Mouse (Mus musculus): ENCODE data around the gene Epc2. TPM values are rescaled to one million over a fixed set of nuclear protein-coding genes. Genes with fewer than 3 reads are reported as not detected.

Epc2 gene
- polyA plus RNA-seq, 1 experiment from 2014 or later, result 3.7 TPM

- Histone ChIP-seq H3K4me1 (replicated peaks; ENCODE audit: control insufficient read depth, insufficient read depth, low read length) (peaks cover 4% of the 10 kb centered on the region; the same call in 1 of the 2 replicates), H3K27ac (ENCODE audit: low read depth, low read length) (no peak overlapping the region), H3K9me3 (ENCODE audit: control insufficient read depth) (no peaks in the 10 kb centered on the region), H3K4me2 (replicated peaks; ENCODE audit: low read depth) (no peak overlapping the region), H3K4me3 (ENCODE audit: low read depth, low read length) (no peak overlapping the region), H3K36me3 (ENCODE audit: control insufficient read depth, insufficient read depth) (no peaks in the 10 kb centered on the region), H3K27me3 (replicated peaks; ENCODE audit: control insufficient read depth, insufficient read depth, low read length) (no peaks in the 10 kb centered on the region), H3K9ac (ENCODE audit: low read depth, low read length) (no peak overlapping the region)
- no peak for ATAC-seq
- WGBS, result 79% methylated on average over 1 of the region's 1 CpGs
- TF ChIP-seq CTCF (IDR thresholded peaks at IDR 0.05; ENCODE audit: low read depth), result no peak
These were observed 15.8 kb downstream of the Epc2 start for GRCm38 (mm10) chr2:49467038-49467437.

GRCm38 (mm10) chr2:49471188-49471587 is 19.9 kb downstream of the Epc2 start:
- no peak for TF ChIP-seq CTCF (IDR thresholded peaks at IDR 0.05; ENCODE audit: low read depth)
- no peak overlapping the region for H3K27ac ChIP-seq (ENCODE audit: low read depth, low read length)
- WGBS, result 65% methylated on average over 3 of the region's 3 CpGs

GRCm38 (mm10) chr2:49471641-49472355 is 20.5 kb downstream of the Epc2 start:
- 45% methylated on average over 5 of the region's 5 CpGs for WGBS
- peaks cover 7% of the 10 kb centered on the region; the same call in 1 of the 2 replicates for H3K4me1 ChIP-seq (replicated peaks; ENCODE audit: control insufficient read depth, insufficient read depth, low read length)
- no peak overlapping the region for H3K4me2 ChIP-seq (replicated peaks; ENCODE audit: low read depth)
- H3K27me3 ChIP-seq (replicated peaks; ENCODE audit: control insufficient read depth, insufficient read depth, low read length), result no peaks in the 10 kb centered on the region
- no peak overlapping the region for H3K27ac ChIP-seq (ENCODE audit: low read depth, low read length)
- no peaks in the 10 kb centered on the region for H3K9me3 ChIP-seq (ENCODE audit: control insufficient read depth)
- no peak for TF ChIP-seq CTCF (IDR thresholded peaks at IDR 0.05; ENCODE audit: low read depth)
- no peak for ATAC-seq
- no peak overlapping the region for H3K9ac ChIP-seq (ENCODE audit: low read depth, low read length)
- H3K4me3 ChIP-seq (ENCODE audit: low read depth, low read length), result no peak overlapping the region
- no peaks in the 10 kb centered on the region for H3K36me3 ChIP-seq (ENCODE audit: control insufficient read depth, insufficient read depth)

More at GRCm38 (mm10) chr2:49471188-49471587, 19.9 kb downstream of the Epc2 start:
- Histone ChIP-seq H3K9me3 (ENCODE audit: control insufficient read depth) (no peaks in the 10 kb centered on the region), H3K4me1 (replicated peaks; ENCODE audit: control insufficient read depth, insufficient read depth, low read length) (peaks cover 7% of the 10 kb centered on the region; the same call in 1 of the 2 replicates), H3K27me3 (replicated peaks; ENCODE audit: control insufficient read depth, insufficient read depth, low read length) (no peaks in the 10 kb centered on the region), H3K36me3 (ENCODE audit: control insufficient read depth, insufficient read depth) (no peaks in the 10 kb centered on the region), H3K4me3 (ENCODE audit: low read depth, low read length) (no peak overlapping the region), H3K9ac (ENCODE audit: low read depth, low read length) (no peak overlapping the region), H3K4me2 (replicated peaks; ENCODE audit: low read depth) (no peak overlapping the region)
- ATAC-seq, result no peak

- ATAC-seq, result no peak
- H3K4me1 ChIP-seq (replicated peaks; ENCODE audit: control insufficient read depth, insufficient read depth, low read length), result peaks cover 7% of the 10 kb centered on the region; the same call in 1 of the 2 replicates
- no peak overlapping the region for H3K9ac ChIP-seq (ENCODE audit: low read depth, low read length)
- H3K9me3 ChIP-seq (ENCODE audit: control insufficient read depth), result no peaks in the 10 kb centered on the region
- 76% methylated on average over 6 of the region's 6 CpGs for WGBS
- H3K4me2 ChIP-seq (replicated peaks; ENCODE audit: low read depth), result no peak overlapping the region
- no peaks in the 10 kb centered on the region for H3K36me3 ChIP-seq (ENCODE audit: control insufficient read depth, insufficient read depth)
- H3K4me3 ChIP-seq (ENCODE audit: low read depth, low read length), result no peak overlapping the region
- no peaks in the 10 kb centered on the region for H3K27me3 ChIP-seq (replicated peaks; ENCODE audit: control insufficient read depth, insufficient read depth, low read length)
- TF ChIP-seq CTCF (IDR thresholded peaks at IDR 0.05; ENCODE audit: low read depth), result no peak
- H3K27ac ChIP-seq (ENCODE audit: low read depth, low read length), result no peak overlapping the region
These were observed 21.2 kb downstream of the Epc2 start for GRCm38 (mm10) chr2:49472443-49472842.

GRCm38 (mm10) chr2:49482146-49482545 is 30.9 kb downstream of the Epc2 start:
- no peak overlapping the region for H3K4me3 ChIP-seq (ENCODE audit: low read depth, low read length)
- H3K36me3 ChIP-seq (ENCODE audit: control insufficient read depth, insufficient read depth), result no peaks in the 10 kb centered on the region
- no peak for ATAC-seq
- no peak overlapping the region for H3K27ac ChIP-seq (ENCODE audit: low read depth, low read length)
- H3K4me1 ChIP-seq (replicated peaks; ENCODE audit: control insufficient read depth, insufficient read depth, low read length), result no peaks in the 10 kb centered on the region
- no peak for TF ChIP-seq CTCF (IDR thresholded peaks at IDR 0.05; ENCODE audit: low read depth)
- H3K9ac ChIP-seq (ENCODE audit: low read depth, low read length), result no peak overlapping the region
- H3K4me2 ChIP-seq (replicated peaks; ENCODE audit: low read depth), result no peak overlapping the region
- H3K27me3 ChIP-seq (replicated peaks; ENCODE audit: control insufficient read depth, insufficient read depth, low read length), result no peaks in the 10 kb centered on the region
- H3K9me3 ChIP-seq (ENCODE audit: control insufficient read depth), result no peaks in the 10 kb centered on the region

GRCm38 (mm10) chr2:49483382-49483781 is 32.1 kb downstream of the Epc2 start:
- no peaks in the 10 kb centered on the region for H3K27me3 ChIP-seq (replicated peaks; ENCODE audit: control insufficient read depth, insufficient read depth, low read length)
- no peak overlapping the region for H3K27ac ChIP-seq (ENCODE audit: low read depth, low read length)
- 89% methylated on average over 5 of the region's 5 CpGs for WGBS
- ATAC-seq, result no peak
- H3K4me2 ChIP-seq (replicated peaks; ENCODE audit: low read depth), result no peak overlapping the region
- H3K9me3 ChIP-seq (ENCODE audit: control insufficient read depth), result no peaks in the 10 kb centered on the region
- no peaks in the 10 kb centered on the region for H3K4me1 ChIP-seq (replicated peaks; ENCODE audit: control insufficient read depth, insufficient read depth, low read length)
- H3K36me3 ChIP-seq (ENCODE audit: control insufficient read depth, insufficient read depth), result no peaks in the 10 kb centered on the region
- no peak for TF ChIP-seq CTCF (IDR thresholded peaks at IDR 0.05; ENCODE audit: low read depth)
- no peak overlapping the region for H3K4me3 ChIP-seq (ENCODE audit: low read depth, low read length)
- H3K9ac ChIP-seq (ENCODE audit: low read depth, low read length), result no peak overlapping the region
